Mouse (Mus musculus): ENCODE results near the gene Gm527. TPM values are rescaled to one million over a fixed set of nuclear protein-coding genes. Genes with fewer than 3 reads are reported as not detected.

Gm527 gene
- 10 to 100 TPM; 10.1 to 13.7 TPM for total RNA-seq (2021)
- long read RNA-seq, experiment 1, partial matches to known transcripts: 0 of 3 reads
- long read RNA-seq, experiment 1, other reads (novel, unspliced or antisense): 0 of 3 reads
- long read RNA-seq, experiment 2, partial matches to known transcripts: 0 of 5 reads
- long read RNA-seq, experiment 2, other reads (novel, unspliced or antisense): 2 of 5 reads

GRCm38 (mm10) chr12:64917578-64918471 is at the start of gene Gm527:
Gene Gm527, plus strand, starts transcription at chr12:64917906.
- intact Hi-C loops (cut with DNase I): no loop called here
- DNase-seq (ENCODE audit: low spot score in 2 of 2): peak; percentile 94 to 96

- no peak for DNase-seq (ENCODE audit: low spot score in 2 of 2)
- intact Hi-C loops (cut with DNase I): no loop called here
Observed at GRCm38 (mm10) chr12:64871103-64871502, 46.6 kb upstream of the Gm527 start.

- DNase-seq (ENCODE audit: low spot score in 2 of 2): peak; percentile 37 to 52
- intact Hi-C loops (cut with DNase I): no loop called here
Observed at GRCm38 (mm10) chr12:64897060-64897730, 20.5 kb upstream of the Gm527 start.

- peak; percentile 11 to 47 for DNase-seq (ENCODE audit: low spot score in 2 of 2)
- intact Hi-C loops (cut with DNase I): no loop called here
Observed at GRCm38 (mm10) chr12:64902506-64902905, 15.2 kb upstream of the Gm527 start.

GRCm38 (mm10) chr12:64903186-64903585 is 14.5 kb upstream of the Gm527 start:
- no peak for DNase-seq (ENCODE audit: low spot score in 2 of 2)
- intact Hi-C loops (cut with DNase I): no loop called here

- intact Hi-C loops (cut with DNase I): no loop called here
- DNase-seq (ENCODE audit: low spot score in 2 of 2): no peak
Observed at GRCm38 (mm10) chr12:64912996-64913395, 4.7 kb upstream of the Gm527 start.

GRCm38 (mm10) chr12:64916735-64917134 is 971 bp upstream of the Gm527 start:
- DNase-seq (ENCODE audit: low spot score in 2 of 2): no peak
- intact Hi-C loops (cut with DNase I): no loop called here

GRCm38 (mm10) chr12:64937493-64937892 is 19.8 kb downstream of the Gm527 start:
- intact Hi-C loops (cut with DNase I): no loop called here
- DNase-seq (ENCODE audit: low spot score in 2 of 2): no peak

- no peak for DNase-seq (ENCODE audit: low spot score in 2 of 2)
- intact Hi-C loops (cut with DNase I): no loop called here
Observed at GRCm38 (mm10) chr12:64964560-64964959, 46.9 kb downstream of the Gm527 start.

- intact Hi-C loops (cut with DNase I): no loop called here
- DNase-seq (ENCODE audit: low spot score in 2 of 2): peak; percentile 100
Observed at GRCm38 (mm10) chr12:64965124-64966026, 47.7 kb downstream of the Gm527 start, which contains the start of the genes Klhl28 and Togaram1. Gene Klhl28, minus strand, starts transcription at chr12:64965534. Gene Togaram1, plus strand, starts transcription at chr12:64965804.

GRCm38 (mm10) chr12:64966101-64966631 is 48.5 kb downstream of the Gm527 start:
- intact Hi-C loops (cut with DNase I): no loop called here

GRCm38 (mm10) chr12:64966652-64967435 is 49.1 kb downstream of the Gm527 start:
- DNase-seq (ENCODE audit: low spot score in 2 of 2): no peak
- intact Hi-C loops (cut with DNase I): no loop called here

More at GRCm38 (mm10) chr12:64966101-64966631, 48.5 kb downstream of the Gm527 start:
- peak; percentile 57 to 58 for DNase-seq (ENCODE audit: low spot score in 2 of 2)

- intact Hi-C loops (cut with DNase I): no loop called here
Observed at GRCm38 (mm10) chr12:64967470-64967869, 49.8 kb downstream of the Gm527 start.

GRCm38 (mm10) chr12:64968067-64968466 is 50.4 kb downstream of the Gm527 start:
- intact Hi-C loops (cut with DNase I): no loop called here
- no peak for DNase-seq (ENCODE audit: low spot score in 2 of 2)

More at GRCm38 (mm10) chr12:64967470-64967869, 49.8 kb downstream of the Gm527 start:
- DNase-seq (ENCODE audit: low spot score in 2 of 2): no peak

GRCm38 (mm10) chr12:64971399-64971798 is 53.7 kb downstream of the Gm527 start:
- intact Hi-C loops (cut with DNase I): no loop called here
- DNase-seq (ENCODE audit: low spot score in 2 of 2): no peak

GRCm38 (mm10) chr12:64972063-64972462 is 54.4 kb downstream of the Gm527 start:
- no peak for DNase-seq (ENCODE audit: low spot score in 2 of 2)
- intact Hi-C loops (cut with DNase I): no loop called here
